Comparison of ENCODE assay signal across 44 mouse cellular contexts in genomic region chr6:85547642-85548041, GRCm38 (mm10). TPM values are rescaled to one million over a fixed set of nuclear protein-coding genes. Genes with fewer than 3 reads are reported as not detected.
"Had no signal": no experiment of that assay in that cellular context is flagged by ENCODE, and none has a peak within 500 bp of the region (broad histone marks: within the 10 kb centered on the region; RNA-seq: fewer than 3 reads in every experiment).

No protein-coding gene starts in this region.

- H3K36me3 ChIP-seq: heart, embryonic 12.5 days; heart, embryonic 13.5 days; heart, embryonic 15.5 days; hindbrain, embryonic 10.5 days; hindbrain, embryonic 12.5 days; hindbrain, embryonic 13.5 days; hindbrain, embryonic 15.5 days; intestine, embryonic 15.5 days; kidney, embryonic 15.5 days had no signal

- H3K4me1 ChIP-seq: heart, embryonic 12.5 days; heart, embryonic 13.5 days; heart, embryonic 15.5 days; hindbrain, embryonic 10.5 days; hindbrain, embryonic 12.5 days; hindbrain, embryonic 13.5 days; hindbrain, embryonic 15.5 days; intestine, embryonic 15.5 days; kidney, embryonic 15.5 days had no signal

- H3K9ac ChIP-seq: heart, embryonic 12.5 days; heart, embryonic 13.5 days; heart, embryonic 15.5 days; hindbrain, embryonic 12.5 days; hindbrain, embryonic 13.5 days; hindbrain, embryonic 14.5 days; hindbrain, embryonic 15.5 days; intestine, embryonic 15.5 days; kidney, embryonic 15.5 days had no signal

- H3K9me3 ChIP-seq: heart, embryonic 12.5 days; heart, embryonic 13.5 days; heart, embryonic 15.5 days; hindbrain, embryonic 10.5 days; hindbrain, embryonic 12.5 days; hindbrain, embryonic 13.5 days; hindbrain, embryonic 15.5 days; intestine, embryonic 15.5 days; kidney, embryonic 15.5 days had no signal

- H3K27me3 ChIP-seq: heart, embryonic 13.5 days; heart, embryonic 15.5 days; hindbrain, embryonic 12.5 days; hindbrain, embryonic 13.5 days; hindbrain, embryonic 15.5 days; intestine, embryonic 15.5 days; kidney, embryonic 15.5 days had no signal

- H3K4me3 ChIP-seq: heart, embryonic 12.5 days; heart, embryonic 13.5 days; heart, embryonic 15.5 days; hindbrain, embryonic 10.5 days; hindbrain, embryonic 12.5 days; hindbrain, embryonic 13.5 days; hindbrain, embryonic 15.5 days; intestine, embryonic 15.5 days; kidney, embryonic 15.5 days; layer of hippocampus, adult 2 months; left cerebral cortex, adult 2 months had no signal

- H3K27ac ChIP-seq: heart, embryonic 13.5 days; heart, embryonic 15.5 days; hindbrain, embryonic 10.5 days; hindbrain, embryonic 12.5 days; hindbrain, embryonic 13.5 days; hindbrain, embryonic 14.5 days; hindbrain, embryonic 15.5 days; hindbrain, postnatal 0 days; intestine, embryonic 15.5 days; kidney, embryonic 15.5 days; kidney, postnatal 0 days; layer of hippocampus, adult 2 months; left cerebral cortex, adult 2 months had no signal

- DNase-seq: heart, postnatal 10 days; heart, postnatal 14 days; heart, postnatal 36 days; heart, postnatal 4 days; kidney, adult 11 months; kidney, adult 18-20 months; kidney, adult 2 months; kidney, adult 8-10 months; kidney, adult 9 months; kidney, postnatal 10 days; kidney, postnatal 14 days; kidney, postnatal 25 days; kidney, postnatal 36 days; kidney, postnatal 4 days; layer of hippocampus, adult 9-11 months; layer of hippocampus, postnatal 36 days had no signal

RNA-seq across cellular contexts. Expression of gene Egr4, which starts 34.3 kb away (rescaled TPM):
- total RNA-seq: heart, postnatal 10 days; heart, postnatal 14 days; heart, postnatal 25 days; heart, postnatal 36 days; heart, postnatal 4 days had no signal
- polyA plus RNA-seq: heart, embryonic 11.5 days; heart, embryonic 12.5 days; heart, embryonic 13.5 days; heart, embryonic 14.5 days; heart, embryonic 15.5 days; heart, embryonic 16.5 days; heart, postnatal 0 days; hindbrain, embryonic 10.5 days; hindbrain, embryonic 11.5 days; hindbrain, embryonic 12.5 days; hindbrain, embryonic 13.5 days; hindbrain, embryonic 16.5 days; inflammation-experienced regulatory T-cells, adult 6 months; intestine, embryonic 14.5 days; intestine, embryonic 15.5 days; intestine, embryonic 16.5 days; intestine, postnatal 0 days; kidney, adult 2 months; kidney, embryonic 14.5 days; kidney, embryonic 15.5 days; kidney, postnatal 0 days; large intestine, adult 2 months had no signal

RNA-seq across cellular contexts. Expression of gene Fbxo41, which starts 44.8 kb away (rescaled TPM):
- total RNA-seq: heart, postnatal 10 days; heart, postnatal 14 days; heart, postnatal 25 days; heart, postnatal 36 days; heart, postnatal 4 days; hematopoietic stem cell, adult 5-6 weeks had no signal
- polyA plus RNA-seq: heart, embryonic 11.5 days; heart, embryonic 14.5 days; heart, embryonic 16.5 days; heart, postnatal 0 days had no signal
